9 mouse cellular contexts compared by ENCODE assay signal in genomic region chr8:61894062-61894461, GRCm38 (mm10). TPM values are rescaled to one million over a fixed set of nuclear protein-coding genes. Genes with fewer than 3 reads are reported as not detected.
DNase-seq lines count a peak whose midpoint lies in the region; ATAC-seq and TF ChIP-seq lines count a peak whose summit lies in the region.
"Had no signal": no experiment of that assay in that cellular context is flagged by ENCODE, and none has a peak within 500 bp of the region (broad histone marks: within the 10 kb centered on the region; RNA-seq: fewer than 3 reads in every experiment).

No protein-coding gene starts in this region.

- no peak overlapping the region for H3K4me3 ChIP-seq in gastrocnemius, adult 2 months
- H3K4me3 ChIP-seq: stomach, embryonic 15.5 days had no signal

- H3K27ac ChIP-seq in gastrocnemius, adult 2 months: no peak overlapping the region
- H3K27ac ChIP-seq: stomach, embryonic 15.5 days had no signal

- no peak for ATAC-seq in erythroid progenitor cell, adult 5-6 weeks (replicated peaks; ENCODE audit: low FRiP score, poor library complexity, severe bottlenecking)

- intact Hi-C loops in gastrocnemius, adult 2 months (cut with DNase I): loop anchor here (1.0 kb wide), 2 partner anchors 140 to 151 kb away; no protein-coding TSS in a partner anchor

- peak; percentile 46 for DNase-seq in gastrocnemius, adult 2 months
- no peak for DNase-seq in gastrocnemius, adult 8-10 months (ENCODE audit: low spot score in 2 of 2)
- DNase-seq in urinary bladder, postnatal 25 days (ENCODE audit: low spot score): peak; percentile 43
- DNase-seq in urinary bladder, postnatal 4 days (ENCODE audit: low spot score in 2 of 2): no peak
- peak; percentile 19 to 46 for DNase-seq in frontal cortex, postnatal 25 days (ENCODE audit: low spot score in 2 of 2)
- DNase-seq in layer of hippocampus, adult 8-10 months (ENCODE audit: low spot score in 2 of 2): peak; percentile 10 to 67
- peak; percentile 42 for DNase-seq in mesoderm, embryonic 11.5 days (ENCODE audit: low read depth, low spot score)

- TF ChIP-seq CTCF in gastrocnemius, adult 2 months (IDR thresholded peaks at IDR 0.05): peak; percentile 75

RNA-seq across cellular contexts. Expression of gene Palld, which starts 8.4 kb away (rescaled TPM):
- total RNA-seq in gastrocnemius, adult 2 months (2021): 10 to 100 TPM; 66.8 to 71.5 TPM
- total RNA-seq in gastrocnemius, adult 8-10 months (2022): 10 to 100 TPM; 45.3 to 55.5 (median 50.2) TPM
- total RNA-seq in layer of hippocampus, adult 8-10 months (2022): 1 to 10 TPM; 7.0 to 8.0 (median 7.4) TPM
- 0.36 and 3.8 TPM in 2 replicates for total RNA-seq in erythroid progenitor cell, adult 5-6 weeks (2015; ENCODE audit: low replicate concordance)
- 1.2 TPM in 1 of 2 replicates, not detected in the other for total RNA-seq in erythroid progenitor cell, adult 5-6 weeks (2017; ENCODE audit: low replicate concordance)

RNA-seq across cellular contexts. Expression of gene Ddx60, which starts 33.8 kb away (rescaled TPM):
- total RNA-seq in gastrocnemius, adult 2 months (2021): under 1 TPM; 0.50 to 0.87 TPM
- total RNA-seq in gastrocnemius, adult 8-10 months (2022): under 1 TPM; 0.22 to 0.82 (median 0.45) TPM
- total RNA-seq in layer of hippocampus, adult 8-10 months (2022): 1 to 10 TPM in 2 of 4 experiments, under 1 TPM in 2; 0.14 to 2.2 (median 0.82) TPM
- 2.1 and 2.5 TPM in 2 replicates for total RNA-seq in erythroid progenitor cell, adult 5-6 weeks (2015; ENCODE audit: low replicate concordance)
- total RNA-seq in erythroid progenitor cell, adult 5-6 weeks (2017; ENCODE audit: low replicate concordance): 3.2 and 3.7 TPM in 2 replicates

Comparison
In these comparisons a context has a peak if more than half of its experiments do, and no peak if none do; other contexts are left out.
1. DNase-seq: peak in gastrocnemius, adult 2 months (single experiment), urinary bladder, postnatal 25 days (single experiment), frontal cortex, postnatal 25 days (2 of 2), layer of hippocampus, adult 8-10 months (2 of 2) and mesoderm, embryonic 11.5 days (single experiment); none in gastrocnemius, adult 8-10 months (0 of 2) and urinary bladder, postnatal 4 days (0 of 2).
2. RNA of gene Palld, which starts 8.4 kb away (total RNA-seq): 66.8 to 71.5 TPM in gastrocnemius, adult 2 months and 45.3 to 55.5 TPM in gastrocnemius, adult 8-10 months; 7.0 to 8.0 TPM in layer of hippocampus, adult 8-10 months and 0.36 to 3.8 TPM in erythroid progenitor cell, adult 5-6 weeks; every median in the first group is over 4 times any median in the second.